Mouse (Mus musculus) myocyte (in vitro differentiated cells): Measurements from ENCODE around the gene Rnf214. TPM values are rescaled to one million over a fixed set of nuclear protein-coding genes. Genes with fewer than 3 reads are reported as not detected.

ENCODE experiments used
- H3K27me3 ChIP-seq: one replicate; pipeline ENCODE4 v1.6.1; 2011; ENCODE audit not compliant: control insufficient read depth, insufficient read depth, insufficient read length
- H3K36me3 ChIP-seq: one replicate; pipeline ENCODE4 v1.6.1; 2011; ENCODE audit not compliant: control insufficient read depth, insufficient read depth
- H3K4me2 ChIP-seq: one replicate; pipeline ENCODE4 v1.6.1; 2011; ENCODE audit warnings: low read depth, control low read depth
- H3K4me3 ChIP-seq: one replicate; pipeline ENCODE4 v1.5.1; 2011; ENCODE audit warnings: mild to moderate bottlenecking, control low read depth, moderate library complexity
- H3K79me2 ChIP-seq: one replicate; pipeline ENCODE4 v1.6.1; 2011; ENCODE audit not compliant: control insufficient read depth, insufficient read depth
- H3ac ChIP-seq: one replicate; pipeline ENCODE4 v1.6.1; 2011; ENCODE audit not compliant: control insufficient read depth, insufficient read length
- CEBPB ChIP-seq: IDR thresholded peaks from 2 replicates; pipeline ENCODE4 v1.6.1; 2011; ENCODE audit warnings: mild to moderate bottlenecking, moderate library complexity; ENCODE audit not compliant: poor library complexity, insufficient read depth, severe bottlenecking
- E2F4 ChIP-seq: IDR thresholded peaks from one replicate; pipeline ENCODE4 v1.6.1; 2011; ENCODE audit warnings: mild to moderate bottlenecking, control low read depth, moderate library complexity; ENCODE audit not compliant: insufficient read depth
- MAX ChIP-seq: IDR thresholded peaks from one replicate; pipeline ENCODE4 v1.6.1; 2011; ENCODE audit warnings: low read depth, mild to moderate bottlenecking, control low read depth
- MYOD1 ChIP-seq, 3 experiments: IDR thresholded peaks; one replicate each; pipeline ENCODE4 v1.6.1; 2011; ENCODE audit warnings: control low read depth in 2 of 3, low read depth in 2 of 3, mild to moderate bottlenecking in 2 of 3, moderate library complexity in 1 of 3; ENCODE audit not compliant: insufficient read length in 2 of 3, control insufficient read depth in 1 of 3
- MYOG ChIP-seq, 3 experiments: IDR thresholded peaks; one replicate each; pipeline ENCODE4 v1.6.1; 2011; ENCODE audit warnings: control low read depth in 2 of 3, low read depth in 2 of 3, mild to moderate bottlenecking in 2 of 3; ENCODE audit not compliant: insufficient read length in 2 of 3, control insufficient read depth in 1 of 3, insufficient read depth in 1 of 3
- POLR2A ChIP-seq: IDR thresholded peaks from one replicate; pipeline ENCODE4 v1.6.1; 2011; ENCODE audit warnings: low read depth, mild to moderate bottlenecking, control low read depth, moderate library complexity; ENCODE audit not compliant: insufficient read length
- POLR2AphosphoS2 ChIP-seq: IDR thresholded peaks from one replicate; pipeline ENCODE4 v1.6.1; 2011; ENCODE audit warnings: low read depth, control low read depth; ENCODE audit not compliant: insufficient read length
- REST ChIP-seq: IDR thresholded peaks from one replicate; pipeline ENCODE4 v1.6.1; 2011; ENCODE audit warnings: mild to moderate bottlenecking, control low read depth, moderate library complexity; ENCODE audit not compliant: insufficient read depth, insufficient read length
- SRF ChIP-seq: IDR thresholded peaks from one replicate; pipeline ENCODE4 v1.6.1; 2011; ENCODE audit warnings: low read depth; ENCODE audit not compliant: control insufficient read depth, insufficient read length
- TCF12 ChIP-seq: IDR thresholded peaks from one replicate; pipeline ENCODE4 v1.6.1; 2011; ENCODE audit warnings: mild to moderate bottlenecking, control low read depth; ENCODE audit not compliant: poor library complexity, insufficient read depth, severe bottlenecking
- TCF3 ChIP-seq: IDR thresholded peaks from one replicate; pipeline ENCODE4 v1.6.1; 2011; ENCODE audit warnings: low read depth, control low read depth; ENCODE audit not compliant: insufficient read length
- USF1 ChIP-seq: IDR thresholded peaks from one replicate; pipeline ENCODE4 v1.6.1; 2011; ENCODE audit warnings: low read depth, mild to moderate bottlenecking, control low read depth, moderate library complexity
- polyA plus RNA-seq: library from polyadenylated mRNA; unstranded; fragments of >200 nt; fragmentation: generic; extraction: Trizol; gene quantifications from one replicate; pipeline ENCODE4 v1.2.1, GENCODE M21; 2012; ENCODE audit warnings: missing spikeins

Gene Rnf214
- polyA plus RNA-seq, 1 experiment: 14.6 TPM

- TF ChIP-seq MYOG (IDR thresholded peaks at IDR 0.05; ENCODE audit: control insufficient read depth in 1 of 3, insufficient read depth in 1 of 3, insufficient read length in 2 of 3, low read depth in 2 of 3): no peak
- TF ChIP-seq E2F4: no peak
- TF ChIP-seq POLR2A: no peak
- TF ChIP-seq USF1: no peak
- TF ChIP-seq REST: no peak
- TF ChIP-seq TCF12: no peak
- TF ChIP-seq MYOD1 (IDR thresholded peaks at IDR 0.05; ENCODE audit: control insufficient read depth in 1 of 3, insufficient read length in 2 of 3, low read depth in 2 of 3): no peak
- peak overlapping the region; percentile 73 for H3K4me3 ChIP-seq
- H3K79me2 ChIP-seq: peaks cover 17% of the 10 kb centered on the region
- H3ac ChIP-seq: peak overlapping the region; percentile 83
- H3K4me2 ChIP-seq: peak overlapping the region; percentile 94
- peaks cover 23% of the 10 kb centered on the region for H3K36me3 ChIP-seq
- no peaks in the 10 kb centered on the region for H3K27me3 ChIP-seq
Observed at GRCm38 (mm10) chr9:45952890-45953289, 46.2 kb upstream of the Rnf214 start.

GRCm38 (mm10) chr9:45952057-45952456 lies 45.3 kb upstream of the Rnf214 start:
- Histone ChIP-seq H3K36me3 (peaks cover 23% of the 10 kb centered on the region), H3K4me2 (no peak overlapping the region), H3ac (no peak overlapping the region), H3K27me3 (no peaks in the 10 kb centered on the region), H3K79me2 (peaks cover 17% of the 10 kb centered on the region), H3K4me3 (no peak overlapping the region)
- TF ChIP-seq MYOD1 (IDR thresholded peaks at IDR 0.05; ENCODE audit: control insufficient read depth in 1 of 3, insufficient read length in 2 of 3, low read depth in 2 of 3): no peak

- Histone ChIP-seq H3K36me3 (peaks cover 30% of the 10 kb centered on the region), H3K27me3 (no peaks in the 10 kb centered on the region), H3ac (no peak overlapping the region), H3K79me2 (no peaks in the 10 kb centered on the region), H3K4me2 (no peak overlapping the region), H3K4me3 (no peak overlapping the region)
- TF ChIP-seq SRF (no peak), USF1 (no peak), POLR2A (no peak), MYOD1 (IDR thresholded peaks at IDR 0.05; ENCODE audit: control insufficient read depth in 1 of 3, insufficient read length in 2 of 3, low read depth in 2 of 3) (no peak), TCF3 (no peak), REST (no peak), TCF12 (no peak), POLR2AphosphoS2 (no peak), MAX (no peak), MYOG (IDR thresholded peaks at IDR 0.05; ENCODE audit: control insufficient read depth in 1 of 3, insufficient read depth in 1 of 3, insufficient read length in 2 of 3, low read depth in 2 of 3) (no peak), E2F4 (no peak), CEBPB (no peak)
Observed at GRCm38 (mm10) chr9:45946872-45947183, 40.1 kb upstream of the Rnf214 start.

- Histone ChIP-seq H3ac (no peak overlapping the region), H3K4me2 (no peak overlapping the region), H3K79me2 (no peaks in the 10 kb centered on the region), H3K4me3 (no peak overlapping the region), H3K27me3 (no peaks in the 10 kb centered on the region), H3K36me3 (peaks cover 27% of the 10 kb centered on the region)
- TF ChIP-seq TCF12 (no peak), SRF (no peak)
Observed at GRCm38 (mm10) chr9:45946182-45946871, 39.6 kb upstream of the Rnf214 start.

GRCm38 (mm10) chr9:45945721-45946120 lies 39.0 kb upstream of the Rnf214 start:
- H3K27me3 ChIP-seq: no peaks in the 10 kb centered on the region
- no peak overlapping the region for H3K4me3 ChIP-seq
- no peak for TF ChIP-seq MYOG (IDR thresholded peaks at IDR 0.05; ENCODE audit: control insufficient read depth in 1 of 3, insufficient read depth in 1 of 3, insufficient read length in 2 of 3, low read depth in 2 of 3)
- TF ChIP-seq POLR2A: no peak
- no peak for TF ChIP-seq SRF
- no peak for TF ChIP-seq POLR2AphosphoS2
- no peak for TF ChIP-seq TCF3
- no peak for TF ChIP-seq TCF12
- no peak for TF ChIP-seq CEBPB
- no peak for TF ChIP-seq E2F4
- H3ac ChIP-seq: no peak overlapping the region
- H3K36me3 ChIP-seq: peaks cover 27% of the 10 kb centered on the region
- H3K79me2 ChIP-seq: no peaks in the 10 kb centered on the region
- no peak overlapping the region for H3K4me2 ChIP-seq
